Mouse (Mus musculus) ES-E14 (cell line): Measurements from ENCODE around the gene Xrcc1. TPM values are rescaled to one million over a fixed set of nuclear protein-coding genes. Genes with fewer than 3 reads are reported as not detected.

Experiments
- DNase-seq: peaks from one replicate; pipeline ENCODE4 v3.0.0-alpha.2; 2013; ENCODE audit warnings: low read depth, low spot score
- H3K27ac ChIP-seq: 2 replicates; pipeline ENCODE4 v1.5.1; 2012; ENCODE audit warnings: low read depth, mild to moderate bottlenecking, low read length, moderate library complexity, mixed read lengths; ENCODE audit not compliant: poor library complexity, insufficient read depth, severe bottlenecking
- H3K36me3 ChIP-seq: 2 replicates; pipeline ENCODE4 v1.6.1; 2012; ENCODE audit warnings: mild to moderate bottlenecking, low read length, moderate library complexity, mixed read lengths; ENCODE audit not compliant: control insufficient read depth, poor library complexity, insufficient read depth, severe bottlenecking
- H3K4me1 ChIP-seq, 2 experiments: fragments of 150-350 bp in 1 of 2; sonication (generic) in 1 of 2; 2 replicates each; pipeline ENCODE4 v1.6.1; 2012; ENCODE audit warnings: low read length in 2 of 2, mild to moderate bottlenecking in 1 of 2, mixed read lengths in 1 of 2; ENCODE audit not compliant: control insufficient read depth in 2 of 2, insufficient read depth in 2 of 2, poor library complexity in 1 of 2
- H3K4me3 ChIP-seq, 2 experiments: fragments of 150-350 bp in 1 of 2; sonication (generic) in 1 of 2; 2 replicates each; pipeline ENCODE4 v1.5.1; 2012; ENCODE audit warnings: low read length in 2 of 2, low read depth in 1 of 2, mild to moderate bottlenecking in 1 of 2, mixed read lengths in 1 of 2; ENCODE audit not compliant: insufficient read depth in 1 of 2, poor library complexity in 1 of 2, severe bottlenecking in 1 of 2
- H3K9ac ChIP-seq: 2 replicates; pipeline ENCODE4 v1.6.1; 2012; ENCODE audit warnings: low read depth, mild to moderate bottlenecking, low read length, mixed read lengths; ENCODE audit not compliant: poor library complexity, insufficient read depth, severe bottlenecking
- H3K9me3 ChIP-seq: fragments of 150-350 bp; sonication (generic); 2 replicates; pipeline ENCODE4 v1.6.1; 2012; ENCODE audit warnings: low read depth, mild to moderate bottlenecking, low read length; ENCODE audit not compliant: control insufficient read depth, insufficient read depth
- CHD2 ChIP-seq: IDR thresholded peaks from 2 replicates; pipeline ENCODE4 v1.6.1; 2014; ENCODE audit warnings: mild to moderate bottlenecking, low read depth, low read length, inconsistent platforms
- HCFC1 ChIP-seq: IDR thresholded peaks from 2 replicates; pipeline ENCODE4 v1.6.1; 2012; ENCODE audit warnings: low read length, inconsistent platforms, borderline replicate concordance; ENCODE audit not compliant: insufficient read depth
- MAFK ChIP-seq: IDR thresholded peaks from 2 replicates; pipeline ENCODE4 v1.6.1; 2014; ENCODE audit warnings: mild to moderate bottlenecking, low read depth, low read length, inconsistent platforms; ENCODE audit not compliant: insufficient read depth
- ZC3H11A ChIP-seq: IDR thresholded peaks from 2 replicates; pipeline ENCODE4 v1.6.1; 2012; ENCODE audit warnings: low read depth, mild to moderate bottlenecking, inconsistent platforms, low read length, borderline replicate concordance
- ZNF384 ChIP-seq: IDR thresholded peaks from 2 replicates; pipeline ENCODE4 v1.6.1; 2012; ENCODE audit warnings: low read depth, low read length, inconsistent platforms
- in situ Hi-C, 2 experiments: fragments of 600-800 bp; cut with MboI; formaldehyde crosslinking; loops; one replicate each; pipeline ENCODE4 v1.15.1; 2025; ENCODE audit warnings: low sequenced_read_pairs in 2 of 2, inconsistent platforms in 1 of 2; ENCODE audit not compliant: unreplicated experiment in 2 of 2
- total RNA-seq: library from RNA; depleted of rRNA; stranded (reverse); fragments of 300-350 nt; gene quantifications from 2 replicates; pipeline ENCODE4 v1.2.3, GENCODE M21; 2012

Gene Xrcc1
- total RNA-seq, 1 experiment: 69.7 TPM

DNA sequence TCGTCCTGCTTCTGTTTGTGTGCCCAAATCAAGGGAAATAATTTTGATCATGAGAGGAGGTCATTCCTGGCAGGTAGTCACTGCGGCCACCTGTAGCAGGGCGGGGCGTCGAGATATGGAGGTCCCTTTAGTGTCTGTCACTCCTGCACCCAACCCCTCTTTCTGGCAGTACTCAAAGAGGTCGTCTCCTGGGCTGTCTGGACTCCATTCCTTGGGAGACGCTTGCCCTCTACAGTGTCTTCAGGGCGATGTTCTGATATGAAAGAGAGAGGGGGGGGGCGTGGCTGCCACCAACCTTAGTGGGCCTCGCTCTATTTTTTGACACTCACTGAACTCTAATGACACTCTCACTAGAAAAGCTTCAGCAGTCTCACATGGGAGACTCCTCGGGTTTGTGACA is 16.5 kb upstream of the Xrcc1 start:
- H3K4me3 ChIP-seq: peak overlapping the region; percentile 71 to 80; a peak in 3 of 4 replicates
- in situ Hi-C loops: no loop called here
- DNase-seq: no peak
- H3K4me1 ChIP-seq: peaks cover 2% of the 10 kb centered on the region in 2 experiments; a peak in 1 of 4 replicates
- no peaks in the 10 kb centered on the region for H3K36me3 ChIP-seq
- H3K27ac ChIP-seq: no peak overlapping the region
- TF ChIP-seq ZC3H11A (no peak), CHD2 (no peak), ZNF384 (no peak), MAFK (no peak), HCFC1 (no peak)
- H3K9ac ChIP-seq: peak overlapping the region; percentile 72
- H3K9me3 ChIP-seq: no peaks in the 10 kb centered on the region

- H3K4me3 ChIP-seq: peak within 1 kb of the TSS; percentile 71 to 80
- H3K4me1 ChIP-seq: peaks cover 2% of the 10 kb centered on the region in 2 experiments; a peak in 1 of 4 replicates
- peak within 1 kb of the TSS; percentile 32; the same call in 1 of the 2 replicates for H3K27ac ChIP-seq
- in situ Hi-C loops: no loop called here
- peak within 1 kb of the TSS; percentile 72 for H3K9ac ChIP-seq
- DNase-seq: peak; percentile 99
- TF ChIP-seq ZNF384 (no peak), CHD2 (no peak), ZC3H11A (no peak), MAFK (no peak), HCFC1 (peak; percentile 96)
- no peaks in the 10 kb centered on the region for H3K36me3 ChIP-seq
- no peaks in the 10 kb centered on the region for H3K9me3 ChIP-seq
Measured at GRCm38 (mm10) chr7:24530062-24530931, 15.8 kb upstream of the Xrcc1 start, which contains the start of gene Irgq. Gene Irgq, plus strand, starts transcription at chr7:24530689.

GRCm38 (mm10) chr7:24531211-24531971 is 14.7 kb upstream of the Xrcc1 start:
- Histone ChIP-seq H3K36me3 (no peaks in the 10 kb centered on the region), H3K27ac (no peak overlapping the region), H3K9ac (peak overlapping the region; percentile 65), H3K9me3 (no peaks in the 10 kb centered on the region), H3K4me1 (peaks cover 2% of the 10 kb centered on the region in 2 experiments; a peak in 1 of 4 replicates), H3K4me3 (peak overlapping the region; percentile 62 to 63)
- DNase-seq: no peak
- in situ Hi-C loops: no loop called here
- TF ChIP-seq ZNF384: no peak
- peak; percentile 4; the same call in 1 of the 2 replicates for TF ChIP-seq HCFC1

DNA sequence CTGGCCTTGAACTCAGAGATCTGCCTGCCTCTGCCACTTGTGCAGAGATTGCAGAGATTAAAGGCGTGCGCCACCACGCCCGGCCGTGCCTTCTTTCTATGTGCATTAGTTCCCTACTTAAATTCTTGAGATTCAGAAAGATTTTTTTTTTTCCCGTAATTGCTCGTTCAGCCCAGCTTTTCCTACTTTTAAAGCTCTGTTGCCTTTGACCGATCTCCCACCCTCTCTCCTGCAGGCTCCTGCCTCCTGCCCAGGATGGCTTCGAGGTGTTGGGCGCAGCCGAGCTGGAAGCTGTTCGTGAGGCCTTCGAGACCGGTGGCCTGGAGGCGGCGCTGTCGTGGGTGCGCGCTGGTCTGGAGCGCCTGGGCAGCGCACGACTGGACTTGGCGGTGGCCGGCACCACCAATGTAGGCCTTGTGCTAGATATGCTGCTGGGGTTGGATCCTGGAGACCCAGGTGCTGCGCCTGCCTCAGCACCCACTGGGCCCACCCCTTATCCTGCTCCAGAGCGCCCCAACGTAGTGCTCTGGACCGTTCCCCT is 13.0 kb upstream of the Xrcc1 start:
- no peaks in the 10 kb centered on the region for H3K36me3 ChIP-seq
- peaks cover 2% of the 10 kb centered on the region in 2 experiments; a peak in 1 of 4 replicates for H3K4me1 ChIP-seq
- in situ Hi-C loops: no loop called here
- no peaks in the 10 kb centered on the region for H3K9me3 ChIP-seq
- DNase-seq: no peak
- no peak for TF ChIP-seq CHD2
- no peak for TF ChIP-seq HCFC1
- no peak for TF ChIP-seq MAFK
- TF ChIP-seq ZNF384: no peak
- TF ChIP-seq ZC3H11A: no peak
- peak overlapping the region; percentile 61 to 69 for H3K4me3 ChIP-seq
- no peak overlapping the region for H3K27ac ChIP-seq
- peak overlapping the region; percentile 51 for H3K9ac ChIP-seq
